Mouse (Mus musculus) kidney, adult 2 months (tissue): ENCODE measurements at regions not wholly inside any gene's neighbourhood (a gene's known extent, or its start where the extent isn't known, plus 50 kb on each side); places are given as distances from the start of the nearest gene placed in this dataset.
A peak's percentile ranks its signal among the peaks of the same experiment; 100 is the strongest.

ENCODE experiments used
- CTCF ChIP-seq: fragments of 200-500 bp; conservative IDR thresholded peaks from 2 replicates; pipeline ENCODE4 v1.5.1; 2011; ENCODE audit warnings: low read depth, mild to moderate bottlenecking, control low read depth, low read length, moderate library complexity, mixed read lengths; ENCODE audit not compliant: insufficient read depth, insufficient read length
- POLR2A ChIP-seq: fragments of 200-500 bp; IDR thresholded peaks from one replicate; pipeline ENCODE4 v1.6.1; 2011; ENCODE audit warnings: low read depth, low read length, control low read depth

- peak; percentile 65 for TF ChIP-seq CTCF
- no peak for TF ChIP-seq POLR2A
These were observed 307.0 kb downstream of the Ajap1 start for GRCm38 (mm10) chr4:153175660-153176059.
